Mouse (Mus musculus) layer of hippocampus, postnatal 10 days (tissue): ENCODE results near the gene Jhy. TPM values are rescaled to one million over a fixed set of nuclear protein-coding genes. Genes with fewer than 3 reads are reported as not detected.

Source experiments
- DNase-seq, 2 experiments: peaks; one replicate each; pipeline ENCODE4 v3.0.0; 2021; ENCODE audit warnings: low spot score in 2 of 2
- total RNA-seq, 2 experiments: library from RNA; stranded (reverse); gene quantifications; 2 replicates each; pipeline ENCODE4 v1.2.3; 2021

Gene Jhy
- total RNA-seq, 2 experiments from 2014 or later: 0.37 to 0.45 TPM

DNA sequence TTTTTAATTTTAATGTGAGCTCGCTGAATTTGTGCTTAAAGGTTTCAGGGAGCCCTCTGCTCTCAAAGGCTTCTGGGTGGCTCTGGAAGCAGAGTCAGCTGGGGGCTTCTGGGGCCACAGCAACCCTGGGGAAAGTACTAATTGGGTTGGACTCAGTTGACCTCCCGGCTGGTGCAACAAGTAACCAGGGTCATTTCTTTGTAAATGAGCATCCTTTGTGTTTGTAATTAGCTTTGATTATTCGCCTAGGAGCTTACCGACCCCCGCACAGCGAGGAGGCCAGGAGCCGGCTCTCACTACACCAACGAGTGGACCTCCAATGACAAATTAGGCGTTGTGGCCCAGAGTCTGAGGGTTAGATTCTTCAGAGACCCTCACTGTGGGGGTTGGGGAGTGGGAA lies 104.7 kb downstream of the Jhy start:
- DNase-seq: no peak

GRCm38 (mm10) chr9:40858461-40859160 lies 105.3 kb downstream of the Jhy start:
- peak in 1 of 2 experiments; percentile 44 for DNase-seq

- DNase-seq: no peak
Observed at GRCm38 (mm10) chr9:40851515-40851914, 112.4 kb downstream of the Jhy start.

Other genes with a start within 250 kb of the Jhy start
- gene Hspa8, start 163.1 kb downstream of the Jhy start, total RNA-seq: 1,000 to 10,000 TPM; 1,788 to 2,276 TPM
- not detected for gene Bsx, start 90.0 kb downstream of the Jhy start, total RNA-seq
- not detected for gene Crtam, start 40.5 kb upstream of the Jhy start, total RNA-seq
- gene Ubash3b, start 197.6 kb upstream of the Jhy start, total RNA-seq: 10 to 100 TPM; 30.7 to 32.6 TPM